Mouse (Mus musculus): ENCODE results near the gene Rilpl1. TPM values are rescaled to one million over a fixed set of nuclear protein-coding genes. Genes with fewer than 3 reads are reported as not detected.
"Not testable (repeated sequence)": the region's sequence is repeated elsewhere in the genome, so short reads cannot be mapped to it uniquely, and the experiment has no call there.

The Rilpl1 gene
- polyA plus RNA-seq, 1 experiment from 2014 or later: 26.1 TPM

- Histone ChIP-seq H3K4me1 (ENCODE audit: control insufficient read depth, insufficient read depth, low read length) (no peaks in the 10 kb centered on the region), H3K9me3 (ENCODE audit: control insufficient read depth, low read length) (no peaks in the 10 kb centered on the region), H3K9ac (ENCODE audit: low read depth, low read length) (no peak overlapping the region), H3K36me3 (ENCODE audit: control insufficient read depth, insufficient read depth, low read length) (peaks cover 52% of the 10 kb centered on the region), H3K4me2 (replicated peaks; ENCODE audit: low read depth, low read length) (no peak overlapping the region), H3K27me3 (ENCODE audit: control insufficient read depth, insufficient read depth, low read length) (no peaks in the 10 kb centered on the region), H3K27ac (ENCODE audit: low read depth, low read length) (no peak overlapping the region), H3K4me3 (ENCODE audit: low read length) (no peak overlapping the region)
- 85% methylated on average over 10 of the region's 10 CpGs for WGBS
- ATAC-seq (ENCODE audit: low FRiP score, low TSS enrichment): no peak
Measured at GRCm38 (mm10) chr5:124501541-124501940, 29.6 kb downstream of the Rilpl1 start.

- no peaks in the 10 kb centered on the region for H3K9me3 ChIP-seq (ENCODE audit: control insufficient read depth, low read length)
- H3K4me2 ChIP-seq (replicated peaks; ENCODE audit: low read depth, low read length): no peak overlapping the region
- no peaks in the 10 kb centered on the region for H3K4me1 ChIP-seq (ENCODE audit: control insufficient read depth, insufficient read depth, low read length)
- no peak overlapping the region for H3K27ac ChIP-seq (ENCODE audit: low read depth, low read length)
- H3K27me3 ChIP-seq (ENCODE audit: control insufficient read depth, insufficient read depth, low read length): no peaks in the 10 kb centered on the region
- 95% methylated on average over 3 of the region's 3 CpGs for WGBS
- no peak overlapping the region for H3K9ac ChIP-seq (ENCODE audit: low read depth, low read length)
- ATAC-seq (ENCODE audit: low FRiP score, low TSS enrichment): no peak
- no peak overlapping the region for H3K4me3 ChIP-seq (ENCODE audit: low read length)
- peaks cover 53% of the 10 kb centered on the region for H3K36me3 ChIP-seq (ENCODE audit: control insufficient read depth, insufficient read depth, low read length)
Measured at GRCm38 (mm10) chr5:124500573-124500972, 30.6 kb downstream of the Rilpl1 start.

GRCm38 (mm10) chr5:124500037-124500436, 31.2 kb downstream of the Rilpl1 start:
- H3K27ac ChIP-seq (ENCODE audit: low read depth, low read length); H3K4me1 ChIP-seq (ENCODE audit: control insufficient read depth, insufficient read depth, low read length); H3K9ac ChIP-seq (ENCODE audit: low read depth, low read length); H3K4me3 ChIP-seq (ENCODE audit: low read length); H3K4me2 ChIP-seq (replicated peaks; ENCODE audit: low read depth, low read length); H3K9me3 ChIP-seq (ENCODE audit: control insufficient read depth, low read length); ATAC-seq (ENCODE audit: low FRiP score, low TSS enrichment); H3K27me3 ChIP-seq (ENCODE audit: control insufficient read depth, insufficient read depth, low read length): not testable (repeated sequence)
- 84% methylated on average over 2 of the region's 4 CpGs for WGBS
- peaks cover 52% of the 10 kb centered on the region for H3K36me3 ChIP-seq (ENCODE audit: control insufficient read depth, insufficient read depth, low read length)

DNA sequence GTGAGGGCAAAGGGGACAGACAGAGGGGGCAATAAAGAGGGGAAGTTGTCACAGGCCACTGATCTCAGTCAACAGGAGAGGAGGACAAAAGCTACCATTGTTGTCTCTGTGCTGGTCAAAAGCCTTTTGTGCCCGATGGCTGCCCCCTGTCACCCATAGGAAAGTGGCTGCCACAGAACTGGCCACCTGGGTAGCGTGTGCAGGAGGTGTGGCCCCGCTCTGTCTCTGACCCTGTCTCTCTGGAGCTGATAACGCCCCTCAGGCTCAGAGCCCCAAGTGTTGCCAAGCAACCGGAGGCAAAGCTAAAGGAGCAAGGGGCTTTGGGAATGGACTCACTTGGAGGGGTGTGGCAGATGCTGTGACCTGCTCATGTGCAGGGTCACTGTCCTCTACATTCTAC, 32.2 kb downstream of the Rilpl1 start:
- Histone ChIP-seq H3K9ac (ENCODE audit: low read depth, low read length) (no peak overlapping the region), H3K4me1 (ENCODE audit: control insufficient read depth, insufficient read depth, low read length) (no peaks in the 10 kb centered on the region), H3K27me3 (ENCODE audit: control insufficient read depth, insufficient read depth, low read length) (no peaks in the 10 kb centered on the region), H3K4me3 (ENCODE audit: low read length) (no peak overlapping the region), H3K27ac (ENCODE audit: low read depth, low read length) (no peak overlapping the region), H3K9me3 (ENCODE audit: control insufficient read depth, low read length) (no peaks in the 10 kb centered on the region), H3K36me3 (ENCODE audit: control insufficient read depth, insufficient read depth, low read length) (peaks cover 50% of the 10 kb centered on the region), H3K4me2 (replicated peaks; ENCODE audit: low read depth, low read length) (no peak overlapping the region)
- 55% methylated on average over 5 of the region's 5 CpGs for WGBS
- ATAC-seq (ENCODE audit: low FRiP score, low TSS enrichment): no peak

- H3K27me3 ChIP-seq (ENCODE audit: control insufficient read depth, insufficient read depth, low read length): no peaks in the 10 kb centered on the region
- 0 out of 2 replicates have a peak overlapping the region, but pooled peaks have one; percentile 1 for H3K27ac ChIP-seq (ENCODE audit: low read depth, low read length)
- no peak overlapping the region for H3K4me3 ChIP-seq (ENCODE audit: low read length)
- no peak overlapping the region for H3K9ac ChIP-seq (ENCODE audit: low read depth, low read length)
- H3K9me3 ChIP-seq (ENCODE audit: control insufficient read depth, low read length): no peaks in the 10 kb centered on the region
- no peak overlapping the region for H3K4me2 ChIP-seq (replicated peaks; ENCODE audit: low read depth, low read length)
- 82% methylated on average over 9 of the region's 9 CpGs for WGBS
- H3K4me1 ChIP-seq (ENCODE audit: control insufficient read depth, insufficient read depth, low read length): no peaks in the 10 kb centered on the region
- ATAC-seq (ENCODE audit: low FRiP score, low TSS enrichment): no peak
- H3K36me3 ChIP-seq (ENCODE audit: control insufficient read depth, insufficient read depth, low read length): peaks cover 49% of the 10 kb centered on the region
Measured at GRCm38 (mm10) chr5:124498221-124498876, 32.8 kb downstream of the Rilpl1 start.

DNA sequence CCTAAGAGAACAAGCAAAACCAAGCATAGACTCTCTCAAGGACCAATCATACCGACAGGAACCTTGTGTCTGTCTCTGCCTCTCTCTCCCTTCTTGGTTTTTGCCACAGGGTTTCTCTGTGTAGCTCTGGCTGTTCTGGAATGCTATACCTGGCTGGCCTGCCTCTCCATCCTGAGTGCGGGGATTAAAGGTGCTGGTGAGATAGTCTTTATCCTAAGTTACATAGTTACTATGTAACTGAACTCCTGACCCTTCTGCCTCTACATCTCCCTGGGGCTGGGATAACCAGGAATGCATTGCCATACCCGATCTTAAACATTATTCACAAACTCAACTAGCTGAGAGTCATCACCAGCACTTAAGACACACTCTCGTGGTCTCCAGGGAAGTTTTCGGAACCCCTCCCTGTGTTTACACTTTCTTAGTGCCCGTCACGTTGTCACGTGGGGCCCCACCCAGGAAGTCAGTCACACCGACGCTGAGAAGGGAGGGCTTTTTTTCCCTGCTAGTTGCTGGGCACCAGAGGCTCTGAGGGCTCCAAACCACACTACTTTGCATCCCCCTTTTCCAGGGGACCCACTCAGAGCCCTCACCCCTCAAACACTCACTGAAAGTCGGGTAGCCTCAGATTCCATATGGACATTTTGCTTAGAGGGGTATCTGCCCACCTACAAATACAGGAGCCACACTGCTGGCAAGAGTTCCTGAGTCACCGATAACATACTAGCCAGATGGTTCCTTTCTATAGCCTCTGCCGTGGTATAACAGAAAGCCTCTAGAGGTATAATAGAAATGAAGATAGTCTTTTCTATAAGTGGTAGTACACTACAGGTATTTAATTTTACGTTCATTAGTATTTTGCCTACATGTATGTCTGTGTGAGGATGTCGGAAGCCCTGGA, 34.3 kb downstream of the Rilpl1 start:
- Histone ChIP-seq H3K4me2 (replicated peaks; ENCODE audit: low read depth, low read length) (no peak overlapping the region), H3K36me3 (ENCODE audit: control insufficient read depth, insufficient read depth, low read length) (peaks cover 53% of the 10 kb centered on the region), H3K4me3 (ENCODE audit: low read length) (no peak overlapping the region), H3K9ac (ENCODE audit: low read depth, low read length) (no peak overlapping the region), H3K9me3 (ENCODE audit: control insufficient read depth, low read length) (no peaks in the 10 kb centered on the region), H3K27ac (ENCODE audit: low read depth, low read length) (no peak overlapping the region), H3K4me1 (ENCODE audit: control insufficient read depth, insufficient read depth, low read length) (no peaks in the 10 kb centered on the region), H3K27me3 (ENCODE audit: control insufficient read depth, insufficient read depth, low read length) (no peaks in the 10 kb centered on the region)
- no peak for ATAC-seq (ENCODE audit: low FRiP score, low TSS enrichment)
- 64% methylated on average over 15 of the region's 15 CpGs for WGBS

DNA sequence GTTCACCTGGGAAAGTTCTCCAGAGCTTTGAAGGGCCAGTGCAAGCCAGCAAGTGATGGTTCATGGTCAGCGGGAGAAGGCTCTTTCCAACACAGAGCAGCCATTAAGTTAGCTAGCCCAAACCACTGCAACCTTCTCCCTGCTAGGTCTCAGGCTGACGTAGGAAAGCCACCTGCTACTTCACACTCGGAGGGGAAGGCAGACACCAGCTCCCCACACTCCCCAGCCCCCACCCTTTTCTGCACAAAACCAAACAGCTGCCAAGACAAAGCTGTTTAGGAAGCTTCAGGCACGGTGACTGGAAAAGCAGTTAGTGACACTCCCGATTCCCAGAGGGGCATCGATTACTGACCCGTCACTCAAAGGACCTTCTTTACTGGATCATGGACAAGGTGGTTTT, 35.6 kb downstream of the Rilpl1 start:
- H3K9ac ChIP-seq (ENCODE audit: low read depth, low read length): no peak overlapping the region
- no peak for ATAC-seq (ENCODE audit: low FRiP score, low TSS enrichment)
- H3K4me1 ChIP-seq (ENCODE audit: control insufficient read depth, insufficient read depth, low read length): no peaks in the 10 kb centered on the region
- H3K27ac ChIP-seq (ENCODE audit: low read depth, low read length): no peak overlapping the region
- WGBS: 52% methylated on average over 7 of the region's 7 CpGs
- no peaks in the 10 kb centered on the region for H3K9me3 ChIP-seq (ENCODE audit: control insufficient read depth, low read length)
- H3K36me3 ChIP-seq (ENCODE audit: control insufficient read depth, insufficient read depth, low read length): peaks cover 54% of the 10 kb centered on the region
- no peaks in the 10 kb centered on the region for H3K27me3 ChIP-seq (ENCODE audit: control insufficient read depth, insufficient read depth, low read length)
- no peak overlapping the region for H3K4me2 ChIP-seq (replicated peaks; ENCODE audit: low read depth, low read length)
- H3K4me3 ChIP-seq (ENCODE audit: low read length): no peak overlapping the region

DNA sequence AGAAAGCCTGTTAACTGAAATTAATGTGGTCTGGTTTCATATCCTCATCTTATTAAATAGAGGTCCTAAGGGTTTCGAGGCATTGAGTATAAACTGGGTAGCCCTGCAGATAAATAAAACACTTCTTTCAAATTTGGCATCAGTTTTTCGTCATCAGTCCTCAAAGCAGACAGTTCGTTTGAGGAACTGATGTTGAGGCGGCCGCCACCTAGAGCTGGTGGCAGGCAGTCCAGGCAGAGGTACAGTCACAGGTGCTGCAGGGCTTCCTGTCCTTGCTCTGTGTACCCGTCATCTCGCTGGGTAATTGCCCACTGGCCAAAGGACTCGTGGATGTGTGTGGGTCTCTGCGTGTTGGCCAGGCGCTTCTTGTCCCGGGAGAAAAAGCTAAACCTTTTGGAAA, 37.7 kb downstream of the Rilpl1 start:
- Histone ChIP-seq H3K4me1 (ENCODE audit: control insufficient read depth, insufficient read depth, low read length) (no peaks in the 10 kb centered on the region), H3K27me3 (ENCODE audit: control insufficient read depth, insufficient read depth, low read length) (no peaks in the 10 kb centered on the region), H3K4me3 (ENCODE audit: low read length) (no peak overlapping the region), H3K36me3 (ENCODE audit: control insufficient read depth, insufficient read depth, low read length) (peaks cover 58% of the 10 kb centered on the region), H3K27ac (ENCODE audit: low read depth, low read length) (no peak overlapping the region), H3K9ac (ENCODE audit: low read depth, low read length) (no peak overlapping the region), H3K4me2 (replicated peaks; ENCODE audit: low read depth, low read length) (no peak overlapping the region), H3K9me3 (ENCODE audit: control insufficient read depth, low read length) (no peaks in the 10 kb centered on the region)
- ATAC-seq (ENCODE audit: low FRiP score, low TSS enrichment): no peak
- WGBS: 89% methylated on average over 11 of the region's 11 CpGs

- H3K36me3 ChIP-seq (ENCODE audit: control insufficient read depth, insufficient read depth, low read length): peaks cover 54% of the 10 kb centered on the region
Measured at GRCm38 (mm10) chr5:124492618-124493017, 38.6 kb downstream of the Rilpl1 start.

More at GRCm38 (mm10) chr5:124492618-124493017, 38.6 kb downstream of the Rilpl1 start:
- 85% methylated on average over 4 of the region's 4 CpGs for whole genome bisulfite sequencing
- Histone ChIP-seq H3K4me1 (ENCODE audit: control insufficient read depth, insufficient read depth, low read length) (no peaks in the 10 kb centered on the region), H3K9ac (ENCODE audit: low read depth, low read length) (no peak overlapping the region), H3K9me3 (ENCODE audit: control insufficient read depth, low read length) (no peaks in the 10 kb centered on the region), H3K27ac (ENCODE audit: low read depth, low read length) (no peak overlapping the region), H3K4me3 (ENCODE audit: low read length) (no peak overlapping the region), H3K4me2 (replicated peaks; ENCODE audit: low read depth, low read length) (no peak overlapping the region), H3K27me3 (ENCODE audit: control insufficient read depth, insufficient read depth, low read length) (no peaks in the 10 kb centered on the region)
- no peak for ATAC-seq (ENCODE audit: low FRiP score, low TSS enrichment)

All from kidney, embryonic 14.5 days (tissue).